Mouse (Mus musculus): ENCODE results near the gene Dzip1l. TPM values are rescaled to one million over a fixed set of nuclear protein-coding genes. Genes with fewer than 3 reads are reported as not detected.

Dzip1l gene
- polyA plus RNA-seq, 1 experiment from 2014 or later, result 0.89 TPM

- 69% methylated on average over 10 of the region's 10 CpGs for WGBS (ENCODE audit: insufficient replicate concordance)
- H3K4me3 ChIP-seq (replicated peaks), result no peak overlapping the region
Measured at GRCm38 (mm10) chr9:99660756-99661155, 31.5 kb downstream of the Dzip1l start.

GRCm38 (mm10) chr9:99661606-99662166 is 32.4 kb downstream of the Dzip1l start:
- Histone ChIP-seq H3K27me3 (no peaks in the 10 kb centered on the region), H3K36me3 (replicated peaks) (no peaks in the 10 kb centered on the region), H3K9ac (no peak overlapping the region), H3K4me3 (replicated peaks) (no peak overlapping the region), H3K27ac (replicated peaks) (no peak overlapping the region), H3K4me1 (replicated peaks) (no peaks in the 10 kb centered on the region), H3K9me3 (replicated peaks) (no peaks in the 10 kb centered on the region), H3K4me2 (no peak overlapping the region)
- 66% methylated on average over 16 of the region's 16 CpGs for WGBS (ENCODE audit: insufficient replicate concordance)
- no peak for ATAC-seq (ENCODE audit: insufficient read depth)

More at GRCm38 (mm10) chr9:99660756-99661155, 31.5 kb downstream of the Dzip1l start:
- H3K9ac ChIP-seq, result no peak overlapping the region
- H3K27ac ChIP-seq (replicated peaks), result no peak overlapping the region
- H3K4me1 ChIP-seq (replicated peaks), result no peaks in the 10 kb centered on the region
- no peaks in the 10 kb centered on the region for H3K27me3 ChIP-seq
- no peaks in the 10 kb centered on the region for H3K36me3 ChIP-seq (replicated peaks)
- H3K9me3 ChIP-seq (replicated peaks), result no peaks in the 10 kb centered on the region
- ATAC-seq (ENCODE audit: insufficient read depth), result no peak
- H3K4me2 ChIP-seq, result no peak overlapping the region

GRCm38 (mm10) chr9:99662406-99662805 is 33.1 kb downstream of the Dzip1l start:
- Histone ChIP-seq H3K36me3 (replicated peaks) (no peaks in the 10 kb centered on the region), H3K9ac (no peak overlapping the region), H3K27ac (replicated peaks) (no peak overlapping the region), H3K27me3 (no peaks in the 10 kb centered on the region), H3K9me3 (replicated peaks) (no peaks in the 10 kb centered on the region), H3K4me2 (no peak overlapping the region), H3K4me1 (replicated peaks) (no peaks in the 10 kb centered on the region), H3K4me3 (replicated peaks) (no peak overlapping the region)
- no peak for ATAC-seq (ENCODE audit: insufficient read depth)
- WGBS (ENCODE audit: insufficient replicate concordance), result 18% methylated on average over 7 of the region's 7 CpGs

- Histone ChIP-seq H3K27ac (replicated peaks) (no peak overlapping the region), H3K27me3 (no peaks in the 10 kb centered on the region), H3K9me3 (replicated peaks) (no peaks in the 10 kb centered on the region), H3K9ac (no peak overlapping the region), H3K4me3 (replicated peaks) (no peak overlapping the region), H3K4me2 (no peak overlapping the region), H3K4me1 (replicated peaks) (no peaks in the 10 kb centered on the region), H3K36me3 (replicated peaks) (no peaks in the 10 kb centered on the region)
- no peak for ATAC-seq (ENCODE audit: insufficient read depth)
- 70% methylated on average over 10 of the region's 10 CpGs for WGBS (ENCODE audit: insufficient replicate concordance)
Measured at GRCm38 (mm10) chr9:99662887-99663286, 33.6 kb downstream of the Dzip1l start.

- no peaks in the 10 kb centered on the region for H3K9me3 ChIP-seq (replicated peaks)
- H3K36me3 ChIP-seq (replicated peaks), result no peaks in the 10 kb centered on the region
- no peaks in the 10 kb centered on the region for H3K4me1 ChIP-seq (replicated peaks)
- H3K27ac ChIP-seq (replicated peaks), result no peak overlapping the region
- no peak overlapping the region for H3K9ac ChIP-seq
- no peaks in the 10 kb centered on the region for H3K27me3 ChIP-seq
- H3K4me2 ChIP-seq, result no peak overlapping the region
- ATAC-seq (ENCODE audit: insufficient read depth), result no peak
- 67% methylated on average over 8 of the region's 8 CpGs for whole genome bisulfite sequencing (ENCODE audit: insufficient replicate concordance)
- H3K4me3 ChIP-seq (replicated peaks), result no peak overlapping the region
Measured at GRCm38 (mm10) chr9:99667596-99667995, 38.3 kb downstream of the Dzip1l start.

GRCm38 (mm10) chr9:99671603-99672002 is 42.3 kb downstream of the Dzip1l start:
- 27% methylated on average over 2 of the region's 2 CpGs for WGBS (ENCODE audit: insufficient replicate concordance)

GRCm38 (mm10) chr9:99675714-99676113 is 46.4 kb downstream of the Dzip1l start:
- H3K27ac ChIP-seq (replicated peaks), result no peak overlapping the region
- H3K4me2 ChIP-seq, result no peak overlapping the region
- no peaks in the 10 kb centered on the region for H3K9me3 ChIP-seq (replicated peaks)
- H3K4me3 ChIP-seq (replicated peaks), result no peak overlapping the region
- H3K9ac ChIP-seq, result no peak overlapping the region
- no peak for ATAC-seq (ENCODE audit: insufficient read depth)
- no peaks in the 10 kb centered on the region for H3K36me3 ChIP-seq (replicated peaks)
- H3K27me3 ChIP-seq, result no peaks in the 10 kb centered on the region
- WGBS (ENCODE audit: insufficient replicate concordance), result 63% methylated on average over 3 of the region's 3 CpGs
- no peaks in the 10 kb centered on the region for H3K4me1 ChIP-seq (replicated peaks)

More at GRCm38 (mm10) chr9:99671603-99672002, 42.3 kb downstream of the Dzip1l start:
- no peaks in the 10 kb centered on the region for H3K36me3 ChIP-seq (replicated peaks)
- H3K4me2 ChIP-seq, result no peak overlapping the region
- ATAC-seq (ENCODE audit: insufficient read depth), result no peak
- no peaks in the 10 kb centered on the region for H3K4me1 ChIP-seq (replicated peaks)
- no peak overlapping the region for H3K27ac ChIP-seq (replicated peaks)
- no peaks in the 10 kb centered on the region for H3K27me3 ChIP-seq
- H3K4me3 ChIP-seq (replicated peaks), result no peak overlapping the region
- H3K9me3 ChIP-seq (replicated peaks), result no peaks in the 10 kb centered on the region
- no peak overlapping the region for H3K9ac ChIP-seq

GRCm38 (mm10) chr9:99681980-99682570 is 52.8 kb downstream of the Dzip1l start:
- H3K27ac ChIP-seq (replicated peaks), result no peak overlapping the region
- no peak overlapping the region for H3K4me2 ChIP-seq
- H3K4me3 ChIP-seq (replicated peaks), result no peak overlapping the region
- H3K9me3 ChIP-seq (replicated peaks), result no peaks in the 10 kb centered on the region
- H3K27me3 ChIP-seq, result no peaks in the 10 kb centered on the region
- 75% methylated on average over 21 of the region's 21 CpGs for WGBS (ENCODE audit: insufficient replicate concordance)
- no peak for ATAC-seq (ENCODE audit: insufficient read depth)
- no peaks in the 10 kb centered on the region for H3K36me3 ChIP-seq (replicated peaks)
- H3K9ac ChIP-seq, result no peak overlapping the region
- no peaks in the 10 kb centered on the region for H3K4me1 ChIP-seq (replicated peaks)

GRCm38 (mm10) chr9:99685061-99685521 is 55.8 kb downstream of the Dzip1l start:
- 36% methylated on average over 5 of the region's 5 CpGs for WGBS (ENCODE audit: insufficient replicate concordance)
- Histone ChIP-seq H3K4me1 (replicated peaks) (no peaks in the 10 kb centered on the region), H3K4me3 (replicated peaks) (no peak overlapping the region), H3K9ac (no peak overlapping the region), H3K27ac (replicated peaks) (no peak overlapping the region), H3K4me2 (no peak overlapping the region), H3K9me3 (replicated peaks) (no peaks in the 10 kb centered on the region), H3K36me3 (replicated peaks) (no peaks in the 10 kb centered on the region), H3K27me3 (no peaks in the 10 kb centered on the region)
- no peak for ATAC-seq (ENCODE audit: insufficient read depth)

GRCm38 (mm10) chr9:99685536-99686231 is 56.4 kb downstream of the Dzip1l start:
- H3K4me1 ChIP-seq (replicated peaks), result no peaks in the 10 kb centered on the region
- H3K4me3 ChIP-seq (replicated peaks), result no peak overlapping the region
- no peaks in the 10 kb centered on the region for H3K36me3 ChIP-seq (replicated peaks)
- ATAC-seq (ENCODE audit: insufficient read depth), result no peak
- H3K9ac ChIP-seq, result no peak overlapping the region
- H3K27ac ChIP-seq (replicated peaks), result no peak overlapping the region
- WGBS (ENCODE audit: insufficient replicate concordance), result 52% methylated on average over 5 of the region's 5 CpGs
- H3K9me3 ChIP-seq (replicated peaks), result no peaks in the 10 kb centered on the region
- no peaks in the 10 kb centered on the region for H3K27me3 ChIP-seq
- no peak overlapping the region for H3K4me2 ChIP-seq

- no peaks in the 10 kb centered on the region for H3K4me1 ChIP-seq (replicated peaks)
- H3K4me3 ChIP-seq (replicated peaks), result no peak overlapping the region
- H3K27ac ChIP-seq (replicated peaks), result no peak overlapping the region
- 77% methylated on average over 5 of the region's 5 CpGs for WGBS (ENCODE audit: insufficient replicate concordance)
- H3K4me2 ChIP-seq, result no peak overlapping the region
- H3K36me3 ChIP-seq (replicated peaks), result no peaks in the 10 kb centered on the region
- H3K9me3 ChIP-seq (replicated peaks), result no peaks in the 10 kb centered on the region
- no peak overlapping the region for H3K9ac ChIP-seq
- H3K27me3 ChIP-seq, result no peaks in the 10 kb centered on the region
- no peak for ATAC-seq (ENCODE audit: insufficient read depth)
Measured at GRCm38 (mm10) chr9:99689796-99690195, 60.5 kb downstream of the Dzip1l start.

Data from liver, embryonic 15.5 days (tissue).